Mouse (Mus musculus) CH12.LX (cell line): Measurements from ENCODE around the gene Cap2. TPM values are rescaled to one million over a fixed set of nuclear protein-coding genes. Genes with fewer than 3 reads are reported as not detected.

ENCODE experiments used
- DNase-seq: peaks from one replicate; pipeline ENCODE4 v3.0.0-alpha.2; 2013; ENCODE audit errors: extremely low read depth
- H3K27ac ChIP-seq: 2 replicates; pipeline ENCODE4 v1.5.1; 2012; ENCODE audit warnings: low read depth, mild to moderate bottlenecking, control low read depth, moderate library complexity; ENCODE audit not compliant: insufficient read depth
- H3K27me3 ChIP-seq: replicated peaks from 2 replicates; pipeline ENCODE3; 2012; ENCODE audit warnings: inconsistent platforms
- H3K36me3 ChIP-seq, 2 experiments: replicated peaks in 1 of 2; 2 replicates each; pipeline versions ENCODE3 to v1.6.1; 2012; ENCODE audit warnings: inconsistent platforms in 1 of 2, low read length in 1 of 2, mild to moderate bottlenecking in 1 of 2, mixed read lengths in 1 of 2, moderate library complexity in 1 of 2; ENCODE audit not compliant: control insufficient read depth in 1 of 2, insufficient read depth in 1 of 2
- H3K4me1 ChIP-seq, 2 experiments: 2 replicates each; pipeline ENCODE4 v1.6.1; 2012; ENCODE audit warnings: inconsistent platforms in 1 of 2, moderate library complexity in 1 of 2; ENCODE audit not compliant: insufficient read depth in 2 of 2, control insufficient read depth in 1 of 2
- H3K4me2 ChIP-seq: 2 replicates; pipeline ENCODE4 v1.6.1; 2012; ENCODE audit warnings: low read depth, mild to moderate bottlenecking, control low read depth; ENCODE audit not compliant: poor library complexity, insufficient read depth, severe bottlenecking
- H3K4me3 ChIP-seq, 3 experiments: fragments of 150-350 bp in 1 of 3; sonication (generic) in 1 of 3; replicated peaks in 1 of 3; 2 replicates each; pipeline versions ENCODE3 to v1.5.1; 2011 to 2012; ENCODE audit warnings: low read depth in 2 of 3, low read length in 2 of 3, mild to moderate bottlenecking in 2 of 3, moderate library complexity in 2 of 3, control low read depth in 1 of 3, improper control_type of control experiment in 1 of 3, inconsistent platforms in 1 of 3, mixed read lengths in 1 of 3; ENCODE audit not compliant: poor library complexity in 1 of 3
- H3K79me2 ChIP-seq: replicated peaks from 2 replicates; pipeline ENCODE4 v1.6.1; 2012; ENCODE audit warnings: mild to moderate bottlenecking, moderate library complexity; ENCODE audit not compliant: control insufficient read depth, poor library complexity, insufficient read depth, severe bottlenecking; ENCODE audit errors: extremely low read depth
- H3K9ac ChIP-seq: 2 replicates; pipeline ENCODE4 v1.6.1; 2012; ENCODE audit warnings: low read depth, mild to moderate bottlenecking, control low read depth, moderate library complexity; ENCODE audit not compliant: insufficient read depth
- H3K9me3 ChIP-seq: replicated peaks from 2 replicates; pipeline ENCODE3; 2012; ENCODE audit warnings: low read length, inconsistent platforms, mixed read lengths
- BHLHE40 ChIP-seq: IDR thresholded peaks from 2 replicates; pipeline ENCODE4 v1.6.1; 2011; ENCODE audit warnings: mild to moderate bottlenecking, low read depth, low read length, improper control_type of control experiment
- CHD1 ChIP-seq: IDR thresholded peaks from 2 replicates; pipeline ENCODE4 v1.6.1; 2012; ENCODE audit warnings: low read depth, low read length, improper control_type of control experiment, inconsistent platforms
- ELF1 ChIP-seq: IDR thresholded peaks from 2 replicates; pipeline ENCODE4 v1.6.1; 2014; ENCODE audit warnings: low read depth, mild to moderate bottlenecking, inconsistent platforms, low read length, improper control_type of control experiment
- GABPA ChIP-seq: IDR thresholded peaks from 2 replicates; pipeline ENCODE4 v1.6.1; 2012; ENCODE audit warnings: low read depth, low read length, improper control_type of control experiment, inconsistent platforms; ENCODE audit not compliant: insufficient replicate concordance
- HCFC1 ChIP-seq: IDR thresholded peaks from 2 replicates; pipeline ENCODE4 v1.6.1; 2012; ENCODE audit warnings: low read depth, mild to moderate bottlenecking, inconsistent platforms, low read length, improper control_type of control experiment
- IRF4 ChIP-seq: IDR thresholded peaks from 2 replicates; pipeline ENCODE4 v1.6.1; 2014; ENCODE audit warnings: low read depth, mild to moderate bottlenecking, inconsistent platforms, low read length, improper control_type of control experiment
- JUN ChIP-seq: IDR thresholded peaks from 2 replicates; pipeline ENCODE4 v1.6.1; 2011; ENCODE audit warnings: low read depth, mild to moderate bottlenecking, low read length, improper control_type of control experiment, moderate library complexity; ENCODE audit not compliant: insufficient read depth
- JUND ChIP-seq: conservative IDR thresholded peaks from 2 replicates; pipeline ENCODE4 v1.6.1; 2011; ENCODE audit warnings: low read depth, low read length, improper control_type of control experiment
- KAT2A ChIP-seq: IDR thresholded peaks from 2 replicates; pipeline ENCODE4 v1.6.1; 2012; ENCODE audit warnings: low read length, improper control_type of control experiment, inconsistent platforms; ENCODE audit not compliant: insufficient replicate concordance
- MAFK ChIP-seq: IDR thresholded peaks from 2 replicates; pipeline ENCODE4 v1.6.1; 2011; ENCODE audit warnings: low read length, improper control_type of control experiment; ENCODE audit not compliant: insufficient replicate concordance
- MAZ ChIP-seq: IDR thresholded peaks from 2 replicates; pipeline ENCODE4 v1.6.1; 2012; ENCODE audit warnings: low read depth, mild to moderate bottlenecking, inconsistent platforms, low read length, improper control_type of control experiment, moderate library complexity
- MEF2A ChIP-seq: IDR thresholded peaks from 2 replicates; pipeline ENCODE4 v1.6.1; 2014; ENCODE audit warnings: low read depth, mild to moderate bottlenecking, inconsistent platforms, low read length, improper control_type of control experiment, borderline replicate concordance
- MYC ChIP-seq: IDR thresholded peaks from 2 replicates; pipeline ENCODE4 v1.6.1; 2011; ENCODE audit warnings: low read depth, mild to moderate bottlenecking, improper control_type of control experiment, low read length
- NELFE ChIP-seq: IDR thresholded peaks from 2 replicates; pipeline ENCODE4 v1.6.1; 2011; ENCODE audit warnings: low read depth, low read length, improper control_type of control experiment
- PAX5 ChIP-seq: IDR thresholded peaks from 2 replicates; pipeline ENCODE4 v1.6.1; 2012; ENCODE audit warnings: low read length, inconsistent platforms, mixed read lengths
- POLR2AphosphoS2 ChIP-seq: IDR thresholded peaks from 2 replicates; pipeline ENCODE4 v1.6.1; 2011; ENCODE audit warnings: low read depth, low read length, improper control_type of control experiment
- RAD21 ChIP-seq: IDR thresholded peaks from 2 replicates; pipeline ENCODE4 v1.6.1; 2011; ENCODE audit warnings: low read depth, mild to moderate bottlenecking, low read length, improper control_type of control experiment, moderate library complexity
- RCOR1 ChIP-seq: conservative IDR thresholded peaks from 2 replicates; pipeline ENCODE4 v1.6.1; 2012; ENCODE audit warnings: low read depth, mild to moderate bottlenecking, inconsistent platforms, low read length, improper control_type of control experiment
- SMC3 ChIP-seq: IDR thresholded peaks from 2 replicates; pipeline ENCODE4 v1.6.1; 2011; ENCODE audit warnings: low read depth, low read length, improper control_type of control experiment
- TCF12 ChIP-seq: IDR thresholded peaks from 2 replicates; pipeline ENCODE4 v1.6.1; 2014; ENCODE audit warnings: low read depth, mild to moderate bottlenecking, inconsistent platforms, low read length, improper control_type of control experiment
- UBTF ChIP-seq: IDR thresholded peaks from 2 replicates; pipeline ENCODE4 v1.6.1; 2012; ENCODE audit warnings: low read depth, mild to moderate bottlenecking, inconsistent platforms, low read length, improper control_type of control experiment, moderate library complexity
- USF2 ChIP-seq: conservative IDR thresholded peaks from 2 replicates; pipeline ENCODE4 v1.6.1; 2011; ENCODE audit warnings: low read depth, low read length, improper control_type of control experiment
- ZC3H11A ChIP-seq: IDR thresholded peaks from 2 replicates; pipeline ENCODE4 v1.6.1; 2012; ENCODE audit warnings: low read depth, mild to moderate bottlenecking, inconsistent platforms, low read length, improper control_type of control experiment
- ZKSCAN1 ChIP-seq: IDR thresholded peaks from 2 replicates; pipeline ENCODE4 v1.6.1; 2012; ENCODE audit warnings: low read depth, inconsistent platforms, low read length, improper control_type of control experiment, borderline replicate concordance
- ZNF384 ChIP-seq: IDR thresholded peaks from 2 replicates; pipeline ENCODE4 v1.6.1; 2012; ENCODE audit warnings: low read depth, low read length, improper control_type of control experiment, inconsistent platforms
- dilution Hi-C: fragments of 300-500 bp; cut with MboI; formaldehyde crosslinking; loops from 2 replicates; pipeline ENCODE4 v1.14.3; 2020; ENCODE audit warnings: low sequenced_read_pairs; ENCODE audit not compliant: extremely low pct_unique_long_range_greater_than_20kb, extremely low pct_ligation_motif_present
- in situ Hi-C: fragments of 300-500 bp; cut with MboI; formaldehyde crosslinking; loops from 3 replicates; pipeline ENCODE4 v1.14.3; 2019; ENCODE audit warnings: low sequenced_read_pairs, low pct_ligation_motif_present, low pct_unique_long_range_greater_than_20kb, mixed read lengths
- polyA plus RNA-seq: library from polyadenylated mRNA; unstranded; fragments of >175 nt; gene quantifications from 2 replicates; pipeline ENCODE4 v1.2.1, GENCODE M21; 2012; ENCODE audit warnings: low read depth; ENCODE audit not compliant: insufficient read length
- total RNA-seq, 2 experiments: library from RNA; depleted of rRNA; stranded (reverse); fragments of 300-350 nt in 1 of 2; fragments of >200 nt in 1 of 2; gene quantifications; 2 replicates each; pipeline ENCODE4 v1.2.3; 2012 to 2014

The Cap2 gene
- total and polyA plus RNA-seq, 3 experiments, result 0.04 to 0.11 TPM; not detected in 1

DNA sequence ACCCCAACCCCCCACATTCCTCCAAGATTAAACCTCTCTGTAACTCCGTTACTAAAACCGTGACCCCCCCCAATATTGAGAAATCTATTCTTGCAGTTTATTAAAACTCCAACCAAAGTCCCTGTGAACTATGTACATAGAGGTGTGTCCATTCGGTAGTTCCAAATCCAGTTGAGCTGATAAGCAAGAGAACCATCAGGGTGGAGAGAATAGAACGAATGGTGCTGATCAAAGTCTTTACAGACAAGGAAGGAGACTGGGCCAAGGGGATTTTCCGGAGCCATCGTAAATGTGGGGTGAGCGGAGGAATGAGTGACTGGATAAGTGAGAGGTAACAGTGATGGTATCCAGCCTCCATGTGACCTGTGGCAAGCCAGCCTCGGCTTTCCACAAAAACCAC is 28.9 kb downstream of the Cap2 start:
- H3K4me2 ChIP-seq, result no peak overlapping the region
- no peak overlapping the region for H3K9ac ChIP-seq
- no peak for DNase-seq
- dilution Hi-C loops, result no loop called here
- H3K79me2 ChIP-seq, result no peaks in the 10 kb centered on the region
- H3K36me3 ChIP-seq, result no peaks in the 10 kb centered on the region
- H3K27me3 ChIP-seq, result no peaks in the 10 kb centered on the region
- H3K27ac ChIP-seq, result no peak overlapping the region
- TF ChIP-seq MAZ (no peak), RCOR1 (no peak), HCFC1 (no peak), ELF1 (no peak), NELFE (no peak), USF2 (no peak), JUN (no peak), MYC (no peak), SMC3 (no peak), MAFK (no peak), PAX5 (no peak), JUND (no peak), ZKSCAN1 (no peak), ZC3H11A (no peak), RAD21 (no peak), CHD1 (no peak), POLR2AphosphoS2 (no peak), BHLHE40 (no peak), UBTF (no peak)
- in situ Hi-C loops, result no loop called here
- no peaks in the 10 kb centered on the region for H3K9me3 ChIP-seq
- H3K4me1 ChIP-seq, result no peaks in the 10 kb centered on the region
- no peak overlapping the region for H3K4me3 ChIP-seq

DNA sequence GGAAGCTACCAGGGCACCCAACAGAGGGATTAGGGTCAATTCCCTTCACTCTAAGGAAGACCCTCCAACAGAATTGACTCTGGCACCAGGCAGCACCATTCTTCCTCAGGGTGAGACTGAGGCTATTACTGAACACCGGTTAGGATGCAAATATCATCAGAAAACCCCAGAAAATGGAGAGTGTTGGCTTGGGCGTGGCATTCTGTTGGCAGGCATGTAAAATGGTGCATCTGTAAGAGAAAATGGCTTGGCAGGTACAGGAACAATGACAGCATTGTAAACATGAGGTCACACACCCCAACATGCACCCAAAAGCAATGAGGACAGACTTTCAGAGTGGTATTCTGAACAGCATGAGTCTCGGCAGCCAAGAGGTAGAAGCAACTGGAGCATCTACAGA is 30.0 kb downstream of the Cap2 start:
- peaks cover under 1% of the 10 kb centered on the region for H3K27me3 ChIP-seq
- no peak overlapping the region for H3K27ac ChIP-seq
- H3K9me3 ChIP-seq, result no peaks in the 10 kb centered on the region
- H3K4me2 ChIP-seq, result no peak overlapping the region
- no peak for DNase-seq
- dilution Hi-C loops (no loop called here), in situ Hi-C loops (no loop called here)
- TF ChIP-seq KAT2A (no peak), TCF12 (no peak), MEF2A (no peak), JUN (no peak), ZNF384 (no peak), PAX5 (no peak), ZC3H11A (no peak), IRF4 (no peak), GABPA (no peak), MAZ (no peak), USF2 (no peak), HCFC1 (no peak)
- no peaks in the 10 kb centered on the region for H3K36me3 ChIP-seq
- H3K79me2 ChIP-seq, result no peaks in the 10 kb centered on the region
- no peak overlapping the region for H3K4me3 ChIP-seq
- no peaks in the 10 kb centered on the region for H3K4me1 ChIP-seq
- no peak overlapping the region for H3K9ac ChIP-seq
